Mouse (Mus musculus): ENCODE measurements around the gene Ttc7.

- TF ChIP-seq CTCF (IDR thresholded peaks at IDR 0.05; ENCODE audit: low read depth), result no peak
- no peak for TF ChIP-seq EP300 (IDR thresholded peaks at IDR 0.05; ENCODE audit: low read depth)
These were observed 6.7 kb downstream of the Ttc7 start for GRCm38 (mm10) chr17:87289367-87289766.
